ENCODE assay signal across 21 mouse cellular contexts in genomic region chr12:95739739-95740138, GRCm38 (mm10). TPM values are rescaled to one million over a fixed set of nuclear protein-coding genes. Genes with fewer than 3 reads are reported as not detected.
DNase-seq lines count a peak whose midpoint lies in the region; ATAC-seq and TF ChIP-seq lines count a peak whose summit lies in the region.
"Had no signal": no experiment of that assay in that cellular context is flagged by ENCODE, and none has a peak within 500 bp of the region (broad histone marks: within the 10 kb centered on the region; RNA-seq: fewer than 3 reads in every experiment).

No protein-coding gene starts in this region.

- no peaks in the 10 kb centered on the region for H3K9me3 ChIP-seq in forebrain, embryonic 15.5 days
- H3K9me3 ChIP-seq in forebrain, embryonic 10.5 days, result no peaks in the 10 kb centered on the region
- no peaks in the 10 kb centered on the region for H3K9me3 ChIP-seq in limb, embryonic 10.5 days (replicated peaks)
- H3K9me3 ChIP-seq: embryonic facial prominence, embryonic 13.5 days; hindbrain, embryonic 15.5 days; limb, embryonic 12.5 days; liver, embryonic 13.5 days; megakaryocyte, embryonic 14.5 days had no signal

- ATAC-seq in forebrain, embryonic 15.5 days (replicated peaks), result peak; percentile 38; the same call in 1 of the 2 replicates

- H3K9ac ChIP-seq in forebrain, embryonic 15.5 days (replicated peaks), result no peak overlapping the region
- H3K9ac ChIP-seq: embryonic facial prominence, embryonic 13.5 days; hindbrain, embryonic 15.5 days; limb, embryonic 12.5 days; liver, embryonic 13.5 days had no signal

- no peak for DNase-seq in forebrain, embryonic 10.5 days (ENCODE audit: extremely low spot score, low spot score)
- peak; percentile 39 to 53 for DNase-seq in layer of hippocampus, adult 2 months (ENCODE audit: low spot score in 2 of 2)
- DNase-seq in layer of hippocampus, postnatal 25 days (ENCODE audit: extremely low spot score in 1 of 2, low spot score in 1 of 2), result no peak
- DNase-seq in brain, embryonic 14.5 days (ENCODE audit: low read depth), result peak; percentile 59
- peak; percentile 53 to 85 for DNase-seq in left cerebral cortex, postnatal 25 days (ENCODE audit: low spot score in 2 of 2)
- no peak for DNase-seq in limb, embryonic 10.5 days (ENCODE audit: low spot score)
- DNase-seq in spleen, postnatal 14 days (ENCODE audit: low spot score in 2 of 2), result no peak
- DNase-seq: adrenal gland, adult 8-10 months; B cell, adult 2 months; cerebellum, adult 18-20 months; gastrocnemius, postnatal 36 days; heart, postnatal 14 days; kidney, adult 11 months; liver, embryonic 13.5 days had no signal

- no peak for TF ChIP-seq POLR2A in brain, embryonic 14.5 days (IDR thresholded peaks at IDR 0.05; ENCODE audit: borderline replicate concordance, extremely low read depth, insufficient read depth, insufficient read length, poor library complexity, severe bottlenecking)

- peaks cover 35% of the 10 kb centered on the region for H3K4me1 ChIP-seq in forebrain, embryonic 15.5 days
- H3K4me1 ChIP-seq in forebrain, embryonic 10.5 days, result peaks cover 4% of the 10 kb centered on the region; the same call in 1 of the 2 replicates
- H3K4me1 ChIP-seq in limb, embryonic 10.5 days, result 0 out of 2 replicates have a peak, but pooled peaks cover 5% of the 10 kb centered on the region
- H3K4me1 ChIP-seq: liver, embryonic 13.5 days had no signal

- intact Hi-C loops in left cerebral cortex, postnatal 25 days (cut with DNase I), result loop anchor here (5.0 kb wide), 1 partner anchor 42 kb away; no protein-coding TSS in a partner anchor

- H3K27ac ChIP-seq in forebrain, embryonic 15.5 days (replicated peaks), result peak overlapping the region; percentile 54; the same call in 1 of the 2 replicates
- H3K27ac ChIP-seq in forebrain, embryonic 10.5 days, result no peak overlapping the region
- H3K27ac ChIP-seq in layer of hippocampus, adult 2 months, result peak overlapping the region; percentile 68
- no peak overlapping the region for H3K27ac ChIP-seq in limb, embryonic 10.5 days
- H3K27ac ChIP-seq: embryonic facial prominence, embryonic 13.5 days; hindbrain, embryonic 15.5 days; kidney, postnatal 0 days; limb, embryonic 12.5 days; liver, embryonic 13.5 days had no signal

- no peaks in the 10 kb centered on the region for H3K36me3 ChIP-seq in forebrain, embryonic 15.5 days
- H3K36me3 ChIP-seq in forebrain, embryonic 10.5 days (replicated peaks), result no peaks in the 10 kb centered on the region
- H3K36me3 ChIP-seq in limb, embryonic 10.5 days, result no peaks in the 10 kb centered on the region
- H3K36me3 ChIP-seq: embryonic facial prominence, embryonic 13.5 days; hindbrain, embryonic 15.5 days; liver, embryonic 13.5 days had no signal

- H3K4me2 ChIP-seq in forebrain, embryonic 15.5 days (replicated peaks), result no peak overlapping the region
- H3K4me2 ChIP-seq: embryonic facial prominence, embryonic 13.5 days; heart, embryonic 11.5 days; hindbrain, embryonic 15.5 days; limb, embryonic 12.5 days; liver, embryonic 13.5 days had no signal

- TF ChIP-seq CTCF in layer of hippocampus, adult 2 months (conservative IDR thresholded peaks at IDR 0.05), result no peak
- TF ChIP-seq CTCF in brain, embryonic 14.5 days (IDR thresholded peaks at IDR 0.05; ENCODE audit: borderline replicate concordance, extremely low read depth, insufficient read depth, insufficient read length), result no peak

- H3K27me3 ChIP-seq in forebrain, embryonic 15.5 days, result no peaks in the 10 kb centered on the region
- H3K27me3 ChIP-seq in forebrain, embryonic 10.5 days (ENCODE audit: poor library complexity, severe bottlenecking), result no peaks in the 10 kb centered on the region
- H3K27me3 ChIP-seq in limb, embryonic 10.5 days (ENCODE audit: low read depth, poor library complexity, severe bottlenecking), result no peaks in the 10 kb centered on the region
- H3K27me3 ChIP-seq: embryonic facial prominence, embryonic 13.5 days; hindbrain, embryonic 15.5 days; limb, embryonic 12.5 days; liver, embryonic 13.5 days had no signal

- 56% methylated on average over 5 of the region's 5 CpGs for WGBS in forebrain, embryonic 15.5 days
- WGBS in forebrain, embryonic 10.5 days, result 89% methylated on average over 5 of the region's 5 CpGs
- 85% methylated on average over 5 of the region's 5 CpGs for WGBS in limb, embryonic 10.5 days

- H3K4me3 ChIP-seq in forebrain, embryonic 15.5 days, result no peak overlapping the region
- H3K4me3 ChIP-seq in forebrain, embryonic 10.5 days, result no peak overlapping the region
- H3K4me3 ChIP-seq in layer of hippocampus, adult 2 months, result no peak overlapping the region
- H3K4me3 ChIP-seq in limb, embryonic 10.5 days, result no peak overlapping the region
- H3K4me3 ChIP-seq: embryonic facial prominence, embryonic 13.5 days; hindbrain, embryonic 15.5 days; limb, embryonic 12.5 days; liver, embryonic 13.5 days; megakaryocyte, embryonic 14.5 days had no signal

RNA-seq across cellular contexts. Expression of gene Flrt2, which starts 47.7 kb away (rescaled TPM):
- 36.3 and 37.5 TPM in 2 replicates for polyA plus RNA-seq in forebrain, embryonic 15.5 days (2015; fragmentation: Nextera tagmentation; extraction: Ambion mirVana)
- polyA plus RNA-seq in forebrain, embryonic 10.5 days (2016; fragmentation: Nextera tagmentation; extraction: Ambion mirVana), result 14.6 and 15.4 TPM in 2 replicates
- total RNA-seq in layer of hippocampus, adult 2 months (2021), result 10 to 100 TPM; 38.9 to 40.7 TPM
- 10 to 100 TPM; 35.5 to 41.6 TPM for total RNA-seq in layer of hippocampus, postnatal 25 days (2021)
- 16.7 and 27.0 TPM in 2 replicates for polyA plus RNA-seq in brain, embryonic 14.5 days (2012; rRNA removed)
- 10 to 100 TPM; 67.2 to 78.8 TPM for total RNA-seq in left cerebral cortex, postnatal 25 days (2021)
- 12.1 and 15.2 TPM in 2 replicates for polyA plus RNA-seq in limb, embryonic 10.5 days (2016; fragmentation: Nextera tagmentation; extraction: Ambion mirVana)

Comparison
In these comparisons a context has a peak if more than half of its experiments do, and no peak if none do; other contexts are left out.
1. H3K27ac ChIP-seq: peak in forebrain, embryonic 15.5 days (single experiment) and layer of hippocampus, adult 2 months (single experiment); none in forebrain, embryonic 10.5 days (single experiment) and limb, embryonic 10.5 days (single experiment).
2. DNase-seq: peak in layer of hippocampus, adult 2 months (2 of 2), brain, embryonic 14.5 days (single experiment) and left cerebral cortex, postnatal 25 days (2 of 2); none in forebrain, embryonic 10.5 days (single experiment), layer of hippocampus, postnatal 25 days (0 of 2), limb, embryonic 10.5 days (single experiment) and spleen, postnatal 14 days (0 of 2).